Mouse (Mus musculus) forebrain, embryonic 15.5 days (tissue): ENCODE data around the gene Smim6. TPM values are rescaled to one million over a fixed set of nuclear protein-coding genes. Genes with fewer than 3 reads are reported as not detected.

Experiments
- ATAC-seq: fragments of 200-750 bp; cut with Nextera tagmentation; replicated peaks from 2 replicates; pipeline ENCODE4 v1.8.0; 2017; ENCODE audit warnings: mild to moderate bottlenecking, moderate TSS enrichment, moderate library complexity
- H3K27ac ChIP-seq: fragments of 300-500 bp; sonication (generic); replicated peaks from 2 replicates; pipeline ENCODE4 v1.5.1; 2015; ENCODE audit warnings: mild to moderate bottlenecking, inconsistent platforms
- H3K27me3 ChIP-seq: fragments of 300-500 bp; sonication (generic); 2 replicates; pipeline ENCODE4 v1.6.1; 2015; ENCODE audit warnings: inconsistent platforms
- H3K36me3 ChIP-seq: fragments of 300-500 bp; sonication (generic); 2 replicates; pipeline ENCODE4 v1.6.1; 2015; ENCODE audit warnings: mild to moderate bottlenecking, inconsistent platforms
- H3K4me1 ChIP-seq: fragments of 300-500 bp; sonication (generic); 2 replicates; pipeline ENCODE4 v1.6.1; 2015; ENCODE audit warnings: inconsistent platforms
- H3K4me2 ChIP-seq: fragments of 300-500 bp; sonication (generic); replicated peaks from 2 replicates; pipeline ENCODE4 v1.6.1; 2015; ENCODE audit warnings: mild to moderate bottlenecking, inconsistent platforms
- H3K4me3 ChIP-seq: fragments of 300-500 bp; sonication (generic); 2 replicates; pipeline ENCODE4 v1.5.1; 2015; ENCODE audit warnings: mild to moderate bottlenecking, inconsistent platforms
- H3K9ac ChIP-seq: fragments of 300-500 bp; sonication (generic); replicated peaks from 2 replicates; pipeline ENCODE4 v1.6.1; 2015; ENCODE audit warnings: mild to moderate bottlenecking, inconsistent platforms
- H3K9me3 ChIP-seq: fragments of 300-500 bp; sonication (generic); 2 replicates; pipeline ENCODE4 v1.6.1; 2016; ENCODE audit warnings: inconsistent platforms
- WGBS: fragments of 180-500 bp; shearing (Covaris S2); methylation state at CpG from one replicate; pipeline ENCODE4 v1.1.7; 2015; ENCODE audit warnings: mixed read lengths; 5-methylcytosine and 5-hydroxymethylcytosine counted together
- polyA plus RNA-seq: library from polyadenylated mRNA; unstranded; fragments of >200 nt; fragmentation: Nextera tagmentation; extraction: Ambion mirVana; gene quantifications from 2 replicates; pipeline ENCODE4 v1.2.1, GENCODE M21; 2015

Smim6 gene
- polyA plus RNA-seq, 1 experiment from 2014 or later, result 0.94 TPM

GRCm38 (mm10) chr11:115888020-115888419 is 23.8 kb upstream of the Smim6 start:
- no peaks in the 10 kb centered on the region for H3K27me3 ChIP-seq
- H3K4me1 ChIP-seq, result no peaks in the 10 kb centered on the region
- H3K9me3 ChIP-seq, result no peaks in the 10 kb centered on the region
- no peak overlapping the region for H3K9ac ChIP-seq
- no peak overlapping the region for H3K27ac ChIP-seq
- no peak for ATAC-seq
- WGBS, result 77% methylated on average over 5 of the region's 5 CpGs
- H3K4me2 ChIP-seq, result no peak overlapping the region
- H3K4me3 ChIP-seq, result no peak overlapping the region
- no peaks in the 10 kb centered on the region for H3K36me3 ChIP-seq

GRCm38 (mm10) chr11:115889159-115889558 is 22.7 kb upstream of the Smim6 start:
- no peak overlapping the region for H3K4me2 ChIP-seq
- ATAC-seq, result no peak
- H3K27ac ChIP-seq, result no peak overlapping the region
- H3K9me3 ChIP-seq, result no peaks in the 10 kb centered on the region
- H3K27me3 ChIP-seq, result no peaks in the 10 kb centered on the region
- no peaks in the 10 kb centered on the region for H3K4me1 ChIP-seq
- WGBS, result 84% methylated on average over 6 of the region's 6 CpGs
- H3K4me3 ChIP-seq, result no peak overlapping the region
- H3K9ac ChIP-seq, result no peak overlapping the region
- peaks cover under 1% of the 10 kb centered on the region; the same call in 1 of the 2 replicates for H3K36me3 ChIP-seq

- Histone ChIP-seq H3K4me3 (no peak overlapping the region), H3K9me3 (no peaks in the 10 kb centered on the region), H3K4me2 (no peak overlapping the region), H3K4me1 (no peaks in the 10 kb centered on the region), H3K27ac (no peak overlapping the region), H3K27me3 (no peaks in the 10 kb centered on the region), H3K9ac (no peak overlapping the region), H3K36me3 (peaks cover 12% of the 10 kb centered on the region)
- ATAC-seq, result no peak
- WGBS, result 64% methylated on average over 6 of the region's 6 CpGs
Observed at GRCm38 (mm10) chr11:115892213-115892612, 19.6 kb upstream of the Smim6 start.

- 87% methylated on average over 9 of the region's 9 CpGs for WGBS
- no peak overlapping the region for H3K27ac ChIP-seq
- H3K27me3 ChIP-seq, result no peaks in the 10 kb centered on the region
- no peak overlapping the region for H3K4me2 ChIP-seq
- H3K36me3 ChIP-seq, result peaks cover 12% of the 10 kb centered on the region
- H3K4me3 ChIP-seq, result no peak overlapping the region
- ATAC-seq, result no peak
- H3K9ac ChIP-seq, result no peak overlapping the region
- H3K4me1 ChIP-seq, result no peaks in the 10 kb centered on the region
- H3K9me3 ChIP-seq, result no peaks in the 10 kb centered on the region
Observed at GRCm38 (mm10) chr11:115893071-115893470, 18.7 kb upstream of the Smim6 start.

- Histone ChIP-seq H3K27ac (no peak overlapping the region), H3K4me2 (no peak overlapping the region), H3K4me1 (0 out of 2 replicates have a peak, but pooled peaks cover 3% of the 10 kb centered on the region), H3K27me3 (no peaks in the 10 kb centered on the region), H3K9ac (no peak overlapping the region), H3K4me3 (no peak overlapping the region), H3K36me3 (peaks cover 12% of the 10 kb centered on the region), H3K9me3 (no peaks in the 10 kb centered on the region)
- no peak for ATAC-seq
- WGBS, result 82% methylated on average over 14 of the region's 14 CpGs
Observed at GRCm38 (mm10) chr11:115894755-115895520, 16.9 kb upstream of the Smim6 start.

GRCm38 (mm10) chr11:115898446-115898845 is 13.4 kb upstream of the Smim6 start:
- Histone ChIP-seq H3K36me3 (peaks cover 12% of the 10 kb centered on the region), H3K4me3 (no peak overlapping the region), H3K9me3 (no peaks in the 10 kb centered on the region), H3K27ac (no peak overlapping the region), H3K9ac (no peak overlapping the region), H3K4me1 (0 out of 2 replicates have a peak, but pooled peaks cover 3% of the 10 kb centered on the region), H3K27me3 (no peaks in the 10 kb centered on the region), H3K4me2 (no peak overlapping the region)
- ATAC-seq, result no peak
- WGBS, result 91% methylated on average over 7 of the region's 7 CpGs

GRCm38 (mm10) chr11:115898886-115899285 is 12.9 kb upstream of the Smim6 start:
- ATAC-seq, result no peak
- Histone ChIP-seq H3K36me3 (peaks cover 12% of the 10 kb centered on the region), H3K4me3 (no peak overlapping the region), H3K4me2 (no peak overlapping the region), H3K27ac (no peak overlapping the region), H3K27me3 (no peaks in the 10 kb centered on the region), H3K9ac (no peak overlapping the region), H3K4me1 (0 out of 2 replicates have a peak, but pooled peaks cover 3% of the 10 kb centered on the region), H3K9me3 (no peaks in the 10 kb centered on the region)
- 21% methylated on average over 4 of the region's 4 CpGs for WGBS

- Histone ChIP-seq H3K36me3 (peaks cover 6% of the 10 kb centered on the region; the same call in 1 of the 2 replicates), H3K9ac (no peak within 1 kb of the TSS), H3K9me3 (no peaks in the 10 kb centered on the region), H3K4me3 (no peak within 1 kb of the TSS), H3K4me1 (0 out of 2 replicates have a peak, but pooled peaks cover 3% of the 10 kb centered on the region), H3K27me3 (no peaks in the 10 kb centered on the region), H3K27ac (no peak within 1 kb of the TSS), H3K4me2 (no peak within 1 kb of the TSS)
- 35% methylated on average over 16 of the region's 16 CpGs for WGBS
- no peak for ATAC-seq
Observed at GRCm38 (mm10) chr11:115899486-115900266, 12.1 kb upstream of the Smim6 start, which contains the start of gene Smim5. Gene Smim5 (plus strand): TSS chr11:115899966.

- Histone ChIP-seq H3K27ac (no peak overlapping the region), H3K4me2 (no peak overlapping the region), H3K4me1 (0 out of 2 replicates have a peak, but pooled peaks cover 3% of the 10 kb centered on the region), H3K36me3 (no peaks in the 10 kb centered on the region), H3K27me3 (no peaks in the 10 kb centered on the region), H3K9me3 (no peaks in the 10 kb centered on the region), H3K4me3 (no peak overlapping the region), H3K9ac (no peak overlapping the region)
- WGBS, result 79% methylated on average over 8 of the region's 8 CpGs
- ATAC-seq, result no peak
Observed at GRCm38 (mm10) chr11:115900561-115901337, 11.1 kb upstream of the Smim6 start.

GRCm38 (mm10) chr11:115901338-115902161 is 10.3 kb upstream of the Smim6 start:
- no peak overlapping the region for H3K9ac ChIP-seq
- no peak for ATAC-seq
- H3K27me3 ChIP-seq, result no peaks in the 10 kb centered on the region
- WGBS, result 91% methylated on average over 9 of the region's 9 CpGs
- H3K36me3 ChIP-seq, result no peaks in the 10 kb centered on the region
- no peaks in the 10 kb centered on the region for H3K9me3 ChIP-seq
- no peak overlapping the region for H3K4me3 ChIP-seq
- no peak overlapping the region for H3K27ac ChIP-seq
- H3K4me2 ChIP-seq, result no peak overlapping the region
- 0 out of 2 replicates have a peak, but pooled peaks cover 3% of the 10 kb centered on the region for H3K4me1 ChIP-seq

- Histone ChIP-seq H3K9me3 (no peaks in the 10 kb centered on the region), H3K27me3 (no peaks in the 10 kb centered on the region), H3K27ac (no peak overlapping the region), H3K4me1 (0 out of 2 replicates have a peak, but pooled peaks cover 3% of the 10 kb centered on the region), H3K4me3 (no peak overlapping the region), H3K9ac (no peak overlapping the region), H3K4me2 (no peak overlapping the region), H3K36me3 (no peaks in the 10 kb centered on the region)
- 81% methylated on average over 5 of the region's 5 CpGs for WGBS
- no peak for ATAC-seq
Observed at GRCm38 (mm10) chr11:115902177-115902576, 9.6 kb upstream of the Smim6 start.
